Mouse (Mus musculus): ENCODE data around the gene Rpn2. TPM values are rescaled to one million over a fixed set of nuclear protein-coding genes. Genes with fewer than 3 reads are reported as not detected.

The Rpn2 gene
- polyA plus RNA-seq, 1 experiment from 2014 or later: 281 TPM

DNA sequence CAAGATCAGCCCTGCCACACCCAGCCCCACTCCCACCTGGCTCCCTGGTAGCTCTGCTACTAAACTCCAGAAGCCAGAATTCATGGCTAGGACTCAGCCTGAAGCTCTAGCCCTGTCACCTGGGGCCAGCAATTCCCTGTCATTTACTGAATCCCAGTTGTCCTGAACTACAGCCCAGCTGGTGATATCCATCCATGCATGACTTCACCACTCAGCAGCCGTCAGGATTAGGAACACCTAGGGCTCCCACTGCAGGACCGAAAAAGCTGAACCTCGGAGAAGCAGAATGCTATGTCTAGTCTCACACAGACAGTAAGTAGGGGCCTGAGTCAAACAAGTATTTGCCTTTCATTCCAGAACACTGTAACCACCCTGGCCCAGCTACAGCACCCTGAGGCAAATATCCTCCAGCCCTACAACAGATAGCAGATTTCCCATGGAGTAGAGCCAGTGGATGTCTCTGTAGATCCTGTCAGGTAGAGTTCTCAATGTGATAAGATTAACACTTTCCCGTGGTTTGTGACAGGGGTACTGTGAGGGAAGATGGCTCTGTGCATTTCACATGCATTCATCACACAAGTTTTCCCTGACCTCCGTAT lies 63.6 kb downstream of the Rpn2 start:
- Histone ChIP-seq H3K4me1 (peaks cover 28% of the 10 kb centered on the region), H3K36me3 (no peaks in the 10 kb centered on the region), H3K27me3 (ENCODE audit: insufficient read depth, poor library complexity, severe bottlenecking) (peaks cover 17% of the 10 kb centered on the region; the same call in 1 of the 2 replicates), H3K4me3 (no peak overlapping the region), H3K27ac (peak overlapping the region; percentile 60; the same call in 1 of the 2 replicates), H3K9me3 (no peaks in the 10 kb centered on the region)
- DNase-seq (ENCODE audit: low spot score): no peak
- 44% methylated on average over 5 of the region's 5 CpGs for WGBS

GRCm38 (mm10) chr2:157343337-157343736 lies 64.5 kb downstream of the Rpn2 start:
- peaks cover 28% of the 10 kb centered on the region for H3K4me1 ChIP-seq
- no peak overlapping the region for H3K4me3 ChIP-seq
- H3K9me3 ChIP-seq: no peaks in the 10 kb centered on the region
- H3K27ac ChIP-seq: no peak overlapping the region
- peaks cover 17% of the 10 kb centered on the region; the same call in 1 of the 2 replicates for H3K27me3 ChIP-seq (ENCODE audit: insufficient read depth, poor library complexity, severe bottlenecking)
- no peak for DNase-seq (ENCODE audit: low spot score)
- WGBS: 57% methylated on average over 6 of the region's 6 CpGs
- H3K36me3 ChIP-seq: no peaks in the 10 kb centered on the region

- DNase-seq (ENCODE audit: low spot score): no peak
- no peak within 1 kb of the TSS for H3K4me3 ChIP-seq
- no peaks in the 10 kb centered on the region for H3K9me3 ChIP-seq
- no peaks in the 10 kb centered on the region for H3K36me3 ChIP-seq
- 70% methylated on average over 26 of the region's 26 CpGs for WGBS
- H3K27ac ChIP-seq: peak within 1 kb of the TSS; percentile 75
- peaks cover 14% of the 10 kb centered on the region for H3K4me1 ChIP-seq
- peaks cover 7% of the 10 kb centered on the region; the same call in 1 of the 2 replicates for H3K27me3 ChIP-seq (ENCODE audit: insufficient read depth, poor library complexity, severe bottlenecking)
Measured at GRCm38 (mm10) chr2:157347361-157348159, 68.7 kb downstream of the Rpn2 start, which contains the start of gene Ghrh. Gene Ghrh, minus strand, starts transcription at chr2:157347506.

DNA sequence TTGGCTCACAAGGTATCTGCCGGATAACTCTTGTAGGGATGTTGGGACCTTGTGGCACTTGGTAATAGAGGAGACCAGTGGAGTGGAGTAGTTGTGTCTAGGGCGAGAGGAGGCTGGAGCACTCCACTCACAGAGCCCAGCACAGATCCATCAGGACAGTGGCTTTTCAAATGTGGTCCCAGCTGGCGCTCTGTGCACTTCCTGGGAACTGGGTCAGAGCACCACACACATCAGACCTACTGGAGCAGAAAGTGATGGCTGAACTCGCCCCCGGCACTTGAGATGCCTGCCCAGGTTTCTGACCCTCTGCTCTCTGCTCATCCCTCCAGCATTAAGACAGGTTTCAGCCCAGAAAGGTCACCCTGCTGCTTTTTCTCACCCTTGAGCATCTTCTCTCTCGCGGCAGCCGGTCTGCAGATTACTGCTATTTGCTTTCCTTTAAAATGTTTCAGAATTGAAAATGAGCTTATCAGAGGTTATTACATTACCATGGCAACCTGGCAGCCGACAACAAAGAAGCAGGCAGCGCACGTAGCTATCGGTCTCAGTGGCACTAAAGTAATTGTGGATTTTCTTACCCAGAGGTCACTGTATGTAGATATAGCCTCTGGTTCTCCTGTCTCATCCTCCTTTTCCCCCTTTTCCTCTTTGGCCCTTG lies 70.4 kb downstream of the Rpn2 start:
- Histone ChIP-seq H3K9me3 (no peaks in the 10 kb centered on the region), H3K36me3 (no peaks in the 10 kb centered on the region), H3K4me1 (peaks cover 8% of the 10 kb centered on the region), H3K27me3 (ENCODE audit: insufficient read depth, poor library complexity, severe bottlenecking) (peaks cover 7% of the 10 kb centered on the region; the same call in 1 of the 2 replicates), H3K27ac (no peak overlapping the region), H3K4me3 (no peak overlapping the region)
- no peak for DNase-seq (ENCODE audit: low spot score)
- 61% methylated on average over 12 of the region's 12 CpGs for WGBS

DNA sequence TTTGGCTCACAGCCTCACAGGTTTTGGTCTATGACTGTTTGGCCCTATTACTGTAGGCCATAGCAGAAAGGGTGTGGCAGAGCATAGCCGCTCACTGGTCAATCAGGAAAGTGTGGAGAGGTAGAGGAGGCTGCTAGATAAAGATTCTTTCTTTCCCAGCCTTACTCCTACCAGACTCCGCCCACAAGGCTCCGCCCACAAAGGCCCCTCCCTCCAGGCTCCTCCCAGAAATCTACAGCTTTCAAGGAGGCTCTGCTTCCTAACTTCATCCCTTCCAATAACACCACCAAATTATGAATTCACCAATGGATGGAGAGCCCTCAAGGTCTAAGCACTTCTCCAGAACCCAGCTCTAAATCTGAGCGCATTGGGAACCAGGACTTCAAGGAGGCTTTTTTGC lies 74.4 kb downstream of the Rpn2 start:
- no peaks in the 10 kb centered on the region for H3K4me1 ChIP-seq
- no peak for DNase-seq (ENCODE audit: low spot score)
- WGBS: 61% methylated on average over 4 of the region's 4 CpGs
- no peak overlapping the region for H3K4me3 ChIP-seq
- H3K27ac ChIP-seq: no peak overlapping the region
- no peaks in the 10 kb centered on the region for H3K36me3 ChIP-seq
- H3K9me3 ChIP-seq: no peaks in the 10 kb centered on the region
- H3K27me3 ChIP-seq (ENCODE audit: insufficient read depth, poor library complexity, severe bottlenecking): no peaks in the 10 kb centered on the region

- 78% methylated on average over 3 of the region's 3 CpGs for WGBS
- no peaks in the 10 kb centered on the region for H3K9me3 ChIP-seq
- H3K27me3 ChIP-seq (ENCODE audit: insufficient read depth, poor library complexity, severe bottlenecking): no peaks in the 10 kb centered on the region
- no peak overlapping the region for H3K4me3 ChIP-seq
- H3K36me3 ChIP-seq: no peaks in the 10 kb centered on the region
- no peak overlapping the region for H3K27ac ChIP-seq
- no peak for DNase-seq (ENCODE audit: low spot score)
- H3K4me1 ChIP-seq: no peaks in the 10 kb centered on the region
Measured at GRCm38 (mm10) chr2:157354106-157354505, 75.3 kb downstream of the Rpn2 start.

- no peaks in the 10 kb centered on the region for H3K27me3 ChIP-seq (ENCODE audit: insufficient read depth, poor library complexity, severe bottlenecking)
- no peak overlapping the region for H3K4me3 ChIP-seq
- H3K36me3 ChIP-seq: no peaks in the 10 kb centered on the region
- no peak overlapping the region for H3K27ac ChIP-seq
- DNase-seq (ENCODE audit: low spot score): no peak
- H3K9me3 ChIP-seq: no peaks in the 10 kb centered on the region
- 80% methylated on average over 5 of the region's 5 CpGs for WGBS
- peaks cover 13% of the 10 kb centered on the region; the same call in 1 of the 2 replicates for H3K4me1 ChIP-seq
Measured at GRCm38 (mm10) chr2:157360028-157360427, 81.2 kb downstream of the Rpn2 start.

GRCm38 (mm10) chr2:157363031-157363430 lies 84.2 kb downstream of the Rpn2 start:
- no peaks in the 10 kb centered on the region for H3K9me3 ChIP-seq
- no peaks in the 10 kb centered on the region for H3K36me3 ChIP-seq
- peaks cover 13% of the 10 kb centered on the region; the same call in 1 of the 2 replicates for H3K4me1 ChIP-seq
- H3K27me3 ChIP-seq (ENCODE audit: insufficient read depth, poor library complexity, severe bottlenecking): no peaks in the 10 kb centered on the region
- DNase-seq (ENCODE audit: low spot score): no peak
- H3K4me3 ChIP-seq: no peak overlapping the region
- WGBS: 72% methylated on average over 3 of the region's 3 CpGs
- no peak overlapping the region for H3K27ac ChIP-seq

DNA sequence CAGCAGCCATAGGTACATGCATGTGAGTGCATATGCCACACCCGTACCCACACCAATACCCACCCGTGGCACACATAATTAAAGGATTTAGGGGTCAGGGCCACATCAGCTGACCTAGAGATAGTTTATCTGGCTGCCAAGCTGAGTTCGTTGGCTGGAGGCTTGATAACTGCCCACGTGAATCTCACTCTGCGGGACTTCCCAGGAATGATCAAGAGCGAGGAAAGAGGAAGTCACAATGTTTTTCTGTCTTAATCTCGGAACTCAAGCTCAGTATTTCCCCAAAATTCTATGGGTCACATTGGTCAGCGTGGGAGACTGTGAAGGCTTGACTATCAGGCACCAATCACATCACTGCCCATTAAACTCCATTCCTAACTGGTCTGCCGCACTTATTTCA lies 87.9 kb downstream of the Rpn2 start:
- no peak for DNase-seq (ENCODE audit: low spot score)
- WGBS: 60% methylated on average over 9 of the region's 9 CpGs
- Histone ChIP-seq H3K27me3 (ENCODE audit: insufficient read depth, poor library complexity, severe bottlenecking) (no peaks in the 10 kb centered on the region), H3K4me3 (peak overlapping the region; percentile 80), H3K9me3 (no peaks in the 10 kb centered on the region), H3K4me1 (peaks cover 20% of the 10 kb centered on the region), H3K27ac (peak overlapping the region; percentile 94), H3K36me3 (no peaks in the 10 kb centered on the region)

DNA sequence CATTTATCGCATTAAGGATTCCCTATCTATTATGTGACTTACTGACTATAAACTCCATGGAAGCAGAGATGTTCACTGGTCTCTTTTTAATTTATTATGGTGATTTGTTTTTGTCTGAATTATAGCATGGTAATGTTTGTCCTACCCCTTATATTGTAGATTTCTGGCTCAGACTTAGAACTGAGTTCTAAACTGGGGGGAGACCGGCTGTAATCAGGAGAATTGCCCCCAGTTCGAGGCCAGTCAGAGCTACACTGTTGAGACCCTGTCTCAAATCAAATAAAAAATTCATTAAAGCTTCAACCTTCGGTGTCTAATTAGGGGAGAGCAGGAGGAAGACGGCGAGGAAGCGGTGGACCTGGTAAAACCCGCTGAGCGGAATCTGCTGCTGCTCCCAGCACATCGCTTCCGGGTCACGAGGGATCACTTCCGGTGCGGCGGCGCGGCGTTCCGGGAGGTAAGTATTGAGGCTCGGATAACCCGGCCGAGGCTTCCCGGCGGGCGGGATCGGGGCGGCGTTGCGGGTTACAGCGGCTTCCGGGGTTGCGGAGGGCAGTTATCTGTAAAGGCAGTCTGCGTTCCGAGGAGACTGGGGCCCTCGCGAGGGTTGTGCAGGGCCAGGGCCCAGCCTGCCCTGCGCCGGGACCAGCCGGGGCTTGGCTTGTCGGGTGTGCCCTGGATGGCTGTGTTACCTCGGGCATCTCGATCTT lies 88.5 kb downstream of the Rpn2 start, which contains the start of gene Manbal:
Manbal (plus strand) TSS at position 411 of the 710 bp plus-strand sequence.
- H3K36me3 ChIP-seq: no peaks in the 10 kb centered on the region
- peak within 1 kb of the TSS; percentile 80 for H3K4me3 ChIP-seq

DNA sequence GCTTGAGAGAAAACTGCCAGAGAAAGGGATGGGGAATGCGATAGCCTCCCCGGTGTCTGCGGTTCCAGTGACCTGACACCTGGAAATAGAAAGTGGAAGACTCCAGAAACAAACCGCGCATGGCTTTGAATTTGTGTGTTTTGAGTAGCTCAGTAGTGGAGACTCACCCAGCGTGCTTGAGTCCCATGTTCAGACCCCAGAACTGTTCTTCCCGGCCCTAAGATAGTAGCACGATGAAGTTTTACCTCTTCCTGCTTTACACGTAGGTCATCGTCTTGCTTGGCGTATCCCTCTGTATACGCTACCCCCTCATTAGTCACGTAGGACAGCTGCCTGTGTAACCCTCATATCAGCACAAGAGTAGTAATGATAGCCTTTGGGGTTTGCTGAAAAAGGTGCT lies 89.2 kb downstream of the Rpn2 start:
- no peak for DNase-seq (ENCODE audit: low spot score)
- peak overlapping the region; percentile 80 for H3K4me3 ChIP-seq
- no peaks in the 10 kb centered on the region for H3K27me3 ChIP-seq (ENCODE audit: insufficient read depth, poor library complexity, severe bottlenecking)
- peaks cover 21% of the 10 kb centered on the region for H3K4me1 ChIP-seq
- H3K9me3 ChIP-seq: no peaks in the 10 kb centered on the region
- H3K36me3 ChIP-seq: no peaks in the 10 kb centered on the region
- 5% methylated on average over 13 of the region's 13 CpGs for WGBS
- H3K27ac ChIP-seq: peak overlapping the region; percentile 94

More for the DNA sequence above, 88.5 kb downstream of the Rpn2 start, which contains the start of gene Manbal:
- DNase-seq (ENCODE audit: low spot score): peak; percentile 97
- peaks cover 21% of the 10 kb centered on the region for H3K4me1 ChIP-seq
- no peaks in the 10 kb centered on the region for H3K27me3 ChIP-seq (ENCODE audit: insufficient read depth, poor library complexity, severe bottlenecking)
- H3K9me3 ChIP-seq: no peaks in the 10 kb centered on the region
- peak within 1 kb of the TSS; percentile 94 for H3K27ac ChIP-seq
- WGBS: 5% methylated on average over 42 of the region's 42 CpGs

DNA sequence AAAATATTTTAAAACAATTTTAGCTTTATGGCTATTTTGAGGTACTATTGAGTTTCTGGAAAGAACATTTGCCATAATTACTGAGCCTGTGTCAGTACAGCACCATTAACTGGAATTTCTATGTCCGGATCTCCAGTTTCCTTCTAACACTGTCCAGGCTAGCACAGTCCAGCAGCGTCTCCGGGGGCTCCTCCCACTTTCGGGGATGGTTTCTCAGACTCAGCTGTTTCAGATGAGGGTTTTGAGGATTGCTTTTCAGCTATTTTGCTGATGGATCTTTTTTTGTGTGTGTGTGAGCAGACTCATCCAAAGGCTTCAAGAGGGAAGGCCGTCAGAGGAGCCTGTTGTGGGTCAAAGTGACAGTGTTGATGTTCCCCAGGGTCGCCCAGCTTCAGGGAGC lies 92.9 kb downstream of the Rpn2 start:
- peaks cover 11% of the 10 kb centered on the region; the same call in 1 of the 2 replicates for H3K36me3 ChIP-seq
- peaks cover 46% of the 10 kb centered on the region for H3K4me1 ChIP-seq
- no peaks in the 10 kb centered on the region for H3K9me3 ChIP-seq
- no peak overlapping the region for H3K27ac ChIP-seq
- no peak for DNase-seq (ENCODE audit: low spot score)
- no peak overlapping the region for H3K4me3 ChIP-seq
- WGBS: 46% methylated on average over 6 of the region's 6 CpGs
- H3K27me3 ChIP-seq (ENCODE audit: insufficient read depth, poor library complexity, severe bottlenecking): no peaks in the 10 kb centered on the region
